Mouse (Mus musculus): Measurements from ENCODE around the gene Hdac9. TPM values are rescaled to one million over a fixed set of nuclear protein-coding genes. Genes with fewer than 3 reads are reported as not detected.

Gene Hdac9
- polyA plus RNA-seq, 1 experiment from 2014 or later = 7.3 TPM

DNA sequence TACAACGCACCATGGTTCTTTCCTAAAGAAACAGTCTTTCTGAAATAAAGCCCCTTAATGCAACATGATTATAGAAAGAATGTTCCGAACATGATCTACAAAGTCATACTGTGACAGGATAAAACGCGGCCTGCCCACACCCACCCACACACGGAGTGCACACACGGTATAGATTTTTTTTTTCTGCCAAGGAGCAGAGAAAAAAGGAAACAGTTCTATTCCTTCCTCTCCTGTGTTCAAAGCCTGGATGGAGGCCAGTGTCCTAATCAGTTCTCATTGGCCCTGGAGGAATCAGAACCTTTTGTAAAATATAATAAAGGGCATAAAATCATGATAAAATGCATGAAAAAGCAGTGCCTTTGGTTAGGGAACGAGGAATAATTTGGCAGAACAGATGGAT, 624.5 kb downstream of the Hdac9 start:
- no peaks in the 10 kb centered on the region for H3K27me3 ChIP-seq
- H3K4me3 ChIP-seq = no peak overlapping the region
- no peaks in the 10 kb centered on the region for H3K4me1 ChIP-seq
- H3K4me2 ChIP-seq (replicated peaks) = no peak overlapping the region
- ATAC-seq (ENCODE audit: insufficient number of reproducible peaks, insufficient read depth, low FRiP score, low TSS enrichment) = peak; percentile 74; the same call in 1 of the 2 replicates
- no peak overlapping the region for H3K27ac ChIP-seq
- no peaks in the 10 kb centered on the region for H3K9me3 ChIP-seq
- H3K36me3 ChIP-seq = no peaks in the 10 kb centered on the region
- WGBS = 46% methylated on average over 7 of the region's 7 CpGs
- H3K9ac ChIP-seq = no peak overlapping the region

DNA sequence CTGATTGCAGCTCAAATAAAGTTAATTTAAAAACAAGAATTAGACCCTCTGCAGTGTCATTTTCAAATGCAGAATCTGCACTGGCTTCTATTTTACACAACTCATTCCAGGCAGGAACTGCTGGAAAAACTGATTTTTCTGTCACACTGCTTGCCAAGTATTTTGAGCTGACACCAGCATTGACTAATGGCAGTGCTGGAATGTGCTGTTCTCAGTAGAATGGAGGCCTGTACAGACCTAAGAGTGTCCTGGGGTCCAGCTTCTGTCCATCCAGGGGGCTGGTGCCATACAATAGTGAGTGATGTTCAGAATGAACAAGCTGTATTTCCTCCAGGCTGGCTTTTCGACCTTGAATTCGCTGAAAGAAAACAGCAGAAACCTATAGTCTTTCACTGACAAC, 629.7 kb downstream of the Hdac9 start:
- H3K36me3 ChIP-seq = no peaks in the 10 kb centered on the region
- no peaks in the 10 kb centered on the region for H3K27me3 ChIP-seq
- H3K9ac ChIP-seq = no peak overlapping the region
- H3K4me1 ChIP-seq = no peaks in the 10 kb centered on the region
- H3K27ac ChIP-seq = no peak overlapping the region
- WGBS = 71% methylated on average over 2 of the region's 2 CpGs
- no peak overlapping the region for H3K4me3 ChIP-seq
- no peaks in the 10 kb centered on the region for H3K9me3 ChIP-seq
- H3K4me2 ChIP-seq (replicated peaks) = no peak overlapping the region
- no peak for ATAC-seq (ENCODE audit: insufficient number of reproducible peaks, insufficient read depth, low FRiP score, low TSS enrichment)

DNA sequence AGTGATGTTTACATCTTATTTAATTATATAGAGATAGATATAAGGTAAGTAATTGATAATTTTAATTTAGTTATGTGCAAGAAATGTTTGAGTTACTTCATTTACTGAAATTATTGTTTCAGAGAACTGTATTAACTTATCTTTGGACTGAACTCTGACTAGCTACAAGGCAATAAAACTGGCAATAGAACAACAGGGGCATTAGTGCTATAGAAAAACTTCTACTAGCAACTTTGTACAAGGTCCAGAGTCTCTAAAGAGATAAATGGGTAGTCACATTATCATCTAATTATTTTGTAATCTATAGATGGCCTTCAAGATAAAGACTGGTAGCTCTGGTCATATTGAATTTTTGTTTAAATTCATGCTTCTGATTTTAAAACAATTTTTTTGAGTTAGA, 632.0 kb downstream of the Hdac9 start:
- Histone ChIP-seq H3K27me3 (no peaks in the 10 kb centered on the region), H3K4me2 (replicated peaks) (no peak overlapping the region), H3K9ac (no peak overlapping the region), H3K4me1 (no peaks in the 10 kb centered on the region), H3K36me3 (no peaks in the 10 kb centered on the region), H3K9me3 (no peaks in the 10 kb centered on the region), H3K4me3 (no peak overlapping the region), H3K27ac (no peak overlapping the region)
- no peak for ATAC-seq (ENCODE audit: insufficient number of reproducible peaks, insufficient read depth, low FRiP score, low TSS enrichment)

DNA sequence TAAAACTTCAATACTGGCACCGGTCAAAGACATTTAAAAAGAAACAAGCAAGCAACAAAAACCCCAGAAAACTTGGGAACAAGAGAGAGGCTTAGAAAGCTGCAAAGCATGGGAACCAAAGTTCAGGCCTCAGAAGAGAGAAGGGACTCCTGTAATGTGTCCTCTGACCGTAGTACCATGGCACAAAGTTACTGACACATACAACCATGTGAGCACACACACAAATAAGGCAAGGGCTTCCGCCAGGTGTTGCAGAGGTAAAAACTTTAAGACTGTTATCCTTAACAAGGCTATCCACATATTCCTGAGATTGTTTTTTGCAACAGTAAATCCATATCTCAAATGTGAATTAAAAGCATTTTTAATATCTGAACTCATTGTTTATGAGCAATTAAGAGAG, 632.5 kb downstream of the Hdac9 start:
- no peak for ATAC-seq (ENCODE audit: insufficient number of reproducible peaks, insufficient read depth, low FRiP score, low TSS enrichment)
- H3K4me1 ChIP-seq = no peaks in the 10 kb centered on the region
- no peak overlapping the region for H3K27ac ChIP-seq
- H3K9ac ChIP-seq = no peak overlapping the region
- no peaks in the 10 kb centered on the region for H3K9me3 ChIP-seq
- 87% methylated on average over 3 of the region's 3 CpGs for WGBS
- H3K27me3 ChIP-seq = no peaks in the 10 kb centered on the region
- H3K4me3 ChIP-seq = no peak overlapping the region
- no peak overlapping the region for H3K4me2 ChIP-seq (replicated peaks)
- H3K36me3 ChIP-seq = no peaks in the 10 kb centered on the region

DNA sequence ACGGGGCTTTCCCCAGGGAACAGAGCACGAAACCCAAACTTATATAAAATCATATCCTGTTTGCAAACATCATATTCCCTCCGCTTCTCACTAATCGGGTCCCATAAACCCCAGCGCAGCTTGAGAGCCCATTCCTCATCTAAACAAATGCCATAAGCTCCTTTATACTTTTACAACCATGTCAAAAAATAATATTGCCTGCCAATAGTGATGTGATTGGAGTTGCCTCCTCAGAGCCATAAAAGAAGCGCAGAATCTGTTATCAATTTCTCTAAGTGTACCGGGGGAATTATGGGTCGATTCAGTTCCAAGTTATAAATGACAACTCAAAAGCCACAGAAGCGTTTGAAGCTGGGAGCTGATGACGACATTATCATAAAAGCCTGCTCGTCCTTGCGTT, 638.1 kb downstream of the Hdac9 start:
- Histone ChIP-seq H3K27ac (no peak overlapping the region), H3K9ac (no peak overlapping the region), H3K4me2 (replicated peaks) (no peak overlapping the region; the same call in 1 of the 2 replicates), H3K4me1 (0 out of 2 replicates have a peak, but pooled peaks cover 4% of the 10 kb centered on the region), H3K36me3 (no peaks in the 10 kb centered on the region), H3K4me3 (no peak overlapping the region), H3K27me3 (no peaks in the 10 kb centered on the region), H3K9me3 (no peaks in the 10 kb centered on the region)
- WGBS = 55% methylated on average over 12 of the region's 12 CpGs
- ATAC-seq (ENCODE audit: insufficient number of reproducible peaks, insufficient read depth, low FRiP score, low TSS enrichment) = no peak

DNA sequence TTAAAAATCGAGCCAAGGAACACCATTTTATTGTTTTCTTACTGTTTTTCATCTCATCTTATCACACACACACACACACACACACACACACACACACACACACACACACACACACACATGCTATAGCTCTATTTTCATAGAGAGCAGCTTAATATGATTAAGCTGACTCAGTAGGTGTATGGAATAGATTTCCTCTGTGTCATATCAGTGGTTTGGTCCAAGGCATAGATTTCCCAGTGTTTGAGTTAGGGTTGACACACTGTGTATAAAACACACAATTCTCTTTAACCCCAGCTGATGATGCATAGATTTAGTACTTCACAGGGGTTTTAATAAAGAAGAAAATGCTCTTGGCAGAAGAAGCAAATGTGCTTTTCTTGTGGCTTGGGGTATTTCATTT, 643.1 kb downstream of the Hdac9 start:
- Histone ChIP-seq H3K4me1 (peaks cover 15% of the 10 kb centered on the region), H3K27ac (no peak overlapping the region), H3K27me3 (no peaks in the 10 kb centered on the region), H3K4me3 (no peak overlapping the region), H3K9me3 (no peaks in the 10 kb centered on the region), H3K36me3 (no peaks in the 10 kb centered on the region), H3K9ac (no peak overlapping the region), H3K4me2 (replicated peaks) (no peak overlapping the region)
- no peak for ATAC-seq (ENCODE audit: insufficient number of reproducible peaks, insufficient read depth, low FRiP score, low TSS enrichment)
- WGBS = 83% methylated on average over 1 of the region's 1 CpGs

DNA sequence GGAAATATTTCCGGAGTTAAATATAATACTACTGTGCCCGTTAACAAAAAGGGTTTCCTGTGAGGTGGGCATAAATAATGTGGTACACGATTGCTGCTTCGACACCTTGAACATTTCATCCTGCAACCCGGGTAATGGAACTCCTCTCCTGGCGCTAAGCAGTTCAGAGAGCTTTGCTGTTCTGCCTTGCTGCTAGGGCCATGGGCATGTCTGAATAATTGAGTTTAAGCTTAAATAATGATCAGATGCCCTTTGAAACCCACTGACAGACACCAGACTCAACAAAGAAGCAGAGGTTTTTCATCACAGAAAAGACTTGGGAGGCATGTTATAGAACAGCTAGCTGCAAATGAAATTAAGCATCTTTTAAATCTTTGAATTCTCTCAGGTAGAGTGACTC, 646.8 kb downstream of the Hdac9 start:
- WGBS = 31% methylated on average over 6 of the region's 6 CpGs
- Histone ChIP-seq H3K9ac (no peak overlapping the region), H3K27me3 (no peaks in the 10 kb centered on the region), H3K4me1 (peaks cover 11% of the 10 kb centered on the region), H3K4me2 (replicated peaks) (0 out of 2 replicates have a peak overlapping the region, but pooled peaks have one; percentile 22), H3K36me3 (no peaks in the 10 kb centered on the region), H3K9me3 (no peaks in the 10 kb centered on the region), H3K4me3 (no peak overlapping the region), H3K27ac (peak overlapping the region; percentile 83)
- ATAC-seq (ENCODE audit: insufficient number of reproducible peaks, insufficient read depth, low FRiP score, low TSS enrichment) = no peak

DNA sequence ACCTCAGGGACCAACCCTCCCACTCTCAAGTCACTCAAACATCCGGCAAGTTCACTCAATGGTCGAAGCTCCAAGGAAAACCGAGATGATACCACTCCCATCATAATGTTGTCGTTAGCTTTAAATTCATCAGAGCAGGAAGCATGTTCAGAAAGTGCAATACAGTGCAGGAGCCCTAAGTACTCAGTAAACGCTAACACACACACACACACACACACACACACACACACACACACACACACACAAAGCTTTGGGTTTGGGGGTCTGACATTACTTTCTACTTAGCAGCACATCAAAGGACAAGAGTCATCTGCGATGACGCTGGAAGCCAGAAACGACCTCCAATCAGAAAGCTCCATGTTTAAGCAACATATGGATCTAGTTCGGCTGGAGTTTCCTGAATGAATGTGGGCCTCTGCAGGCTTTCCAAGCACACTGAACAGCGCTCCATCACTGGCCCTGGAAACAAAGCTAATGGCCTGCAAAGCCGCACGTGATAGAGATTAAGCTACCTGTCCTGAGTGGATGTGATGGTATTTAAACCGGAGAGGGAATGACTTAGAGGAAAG, 647.3 kb downstream of the Hdac9 start:
- 23% methylated on average over 13 of the region's 13 CpGs for WGBS
- no peaks in the 10 kb centered on the region for H3K36me3 ChIP-seq
- peak overlapping the region; percentile 83 for H3K27ac ChIP-seq
- peaks cover 11% of the 10 kb centered on the region for H3K4me1 ChIP-seq
- H3K9ac ChIP-seq = no peak overlapping the region
- no peaks in the 10 kb centered on the region for H3K27me3 ChIP-seq
- 0 out of 2 replicates have a peak overlapping the region, but pooled peaks have one; percentile 22 for H3K4me2 ChIP-seq (replicated peaks)
- ATAC-seq (ENCODE audit: insufficient number of reproducible peaks, insufficient read depth, low FRiP score, low TSS enrichment) = peak; percentile 47; the same call in 1 of the 2 replicates
- H3K4me3 ChIP-seq = no peak overlapping the region
- no peaks in the 10 kb centered on the region for H3K9me3 ChIP-seq

DNA sequence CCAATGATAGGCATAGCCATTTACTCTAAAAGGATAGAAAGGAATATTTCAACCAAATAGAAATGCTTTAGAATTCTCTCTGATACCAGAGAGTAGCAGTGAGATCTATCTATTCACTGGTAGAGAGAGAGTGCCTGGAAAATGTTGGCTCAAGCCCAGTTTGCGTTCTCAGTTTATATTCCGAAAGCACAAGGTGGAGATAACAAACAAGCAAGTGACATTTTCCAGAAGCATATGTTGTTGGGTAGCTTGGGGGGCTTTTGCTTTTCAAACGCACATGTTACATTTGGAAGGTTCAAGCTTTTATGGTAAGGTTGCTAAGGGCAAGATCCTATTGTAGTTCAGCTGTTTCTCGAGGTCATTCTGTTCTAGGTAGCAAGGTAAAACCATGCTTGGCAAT, 657.2 kb downstream of the Hdac9 start:
- Histone ChIP-seq H3K9me3 (no peaks in the 10 kb centered on the region), H3K27ac (no peak overlapping the region), H3K4me2 (replicated peaks) (no peak overlapping the region), H3K27me3 (no peaks in the 10 kb centered on the region), H3K36me3 (no peaks in the 10 kb centered on the region), H3K9ac (no peak overlapping the region), H3K4me1 (0 out of 2 replicates have a peak, but pooled peaks cover 2% of the 10 kb centered on the region), H3K4me3 (no peak overlapping the region)
- no peak for ATAC-seq (ENCODE audit: insufficient number of reproducible peaks, insufficient read depth, low FRiP score, low TSS enrichment)
- 73% methylated on average over 4 of the region's 4 CpGs for WGBS

DNA sequence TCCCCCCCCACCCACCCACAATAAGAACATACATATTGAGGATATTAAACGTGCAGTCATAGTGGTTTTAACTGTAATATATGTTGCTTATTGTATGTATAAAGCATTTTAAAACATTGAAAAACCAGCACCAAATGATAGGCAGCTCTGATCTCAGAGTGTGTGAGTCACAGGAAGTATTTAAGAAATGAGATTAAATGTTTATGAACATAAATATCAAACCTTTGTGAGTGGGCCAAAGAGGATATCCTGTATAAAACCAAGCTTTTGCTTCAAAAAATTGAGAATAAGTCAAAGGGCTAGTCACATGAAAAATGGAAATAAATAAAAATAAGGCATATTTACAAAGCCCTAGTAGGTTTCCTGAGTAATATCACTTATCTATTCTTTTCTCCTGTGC, 667.7 kb downstream of the Hdac9 start:
- H3K27ac ChIP-seq = 0 out of 2 replicates have a peak overlapping the region, but pooled peaks have one; percentile 51
- no peak overlapping the region for H3K4me2 ChIP-seq (replicated peaks)
- no peaks in the 10 kb centered on the region for H3K36me3 ChIP-seq
- ATAC-seq (ENCODE audit: insufficient number of reproducible peaks, insufficient read depth, low FRiP score, low TSS enrichment) = no peak
- no peaks in the 10 kb centered on the region for H3K9me3 ChIP-seq
- H3K9ac ChIP-seq = no peak overlapping the region
- no peak overlapping the region for H3K4me3 ChIP-seq
- no peaks in the 10 kb centered on the region for H3K27me3 ChIP-seq
- WGBS = 81% methylated on average over 1 of the region's 1 CpGs
- peaks cover 9% of the 10 kb centered on the region; the same call in 1 of the 2 replicates for H3K4me1 ChIP-seq

DNA sequence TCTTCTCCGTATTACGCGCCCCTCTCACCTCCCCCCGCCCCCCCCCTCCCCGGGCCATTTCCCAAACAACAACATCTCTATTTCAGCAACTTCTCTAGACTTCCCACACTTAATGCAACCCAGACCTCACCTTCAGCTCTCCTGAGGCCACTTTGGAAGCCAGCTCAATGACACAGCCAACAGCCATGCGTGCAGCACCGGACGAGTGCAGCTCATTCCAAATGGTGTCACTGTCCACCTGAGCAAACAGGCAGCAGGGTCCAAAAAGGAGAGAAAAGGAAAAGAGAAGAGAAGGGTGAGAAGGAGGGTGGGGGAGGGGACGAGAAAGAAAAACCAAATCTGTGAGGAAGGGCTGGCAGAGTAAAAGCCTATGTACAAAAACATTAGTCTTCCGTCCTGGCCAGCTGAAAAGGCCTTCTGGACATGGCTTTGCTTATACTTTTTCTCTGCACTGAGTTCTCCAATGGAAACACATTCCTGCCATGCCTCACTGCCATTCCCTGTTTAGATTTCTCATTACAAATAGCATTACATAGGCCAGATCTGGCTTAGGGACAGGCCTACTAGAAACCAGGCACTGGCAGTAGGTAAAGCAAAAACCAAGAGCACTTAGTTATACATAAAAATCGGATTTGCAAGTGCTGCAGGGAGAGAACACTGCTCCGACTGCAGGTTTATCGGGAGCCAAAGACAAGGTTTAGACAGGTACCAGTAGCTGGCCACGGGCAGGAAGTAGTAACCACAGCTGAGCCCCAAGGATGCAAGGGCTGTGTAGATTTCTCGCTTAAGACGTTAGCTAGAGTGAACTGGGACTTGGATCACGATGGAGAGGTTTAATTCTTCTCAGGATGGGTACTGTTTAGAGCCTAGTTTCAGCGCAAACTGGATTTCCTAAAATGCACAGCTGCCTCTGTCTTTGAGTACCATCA, 668.4 kb downstream of the Hdac9 start:
- H3K4me1 ChIP-seq = peaks cover 9% of the 10 kb centered on the region; the same call in 1 of the 2 replicates
- H3K9me3 ChIP-seq = no peaks in the 10 kb centered on the region
- ATAC-seq (ENCODE audit: insufficient number of reproducible peaks, insufficient read depth, low FRiP score, low TSS enrichment) = 0 out of 2 replicates have a peak, but pooled peaks have one; percentile 60
- no peak overlapping the region for H3K9ac ChIP-seq
- H3K36me3 ChIP-seq = no peaks in the 10 kb centered on the region
- H3K4me2 ChIP-seq (replicated peaks) = peak overlapping the region; percentile 25
- peak overlapping the region; percentile 51 for H3K27ac ChIP-seq
- H3K27me3 ChIP-seq = no peaks in the 10 kb centered on the region
- no peak overlapping the region for H3K4me3 ChIP-seq
- WGBS = 52% methylated on average over 18 of the region's 18 CpGs

DNA sequence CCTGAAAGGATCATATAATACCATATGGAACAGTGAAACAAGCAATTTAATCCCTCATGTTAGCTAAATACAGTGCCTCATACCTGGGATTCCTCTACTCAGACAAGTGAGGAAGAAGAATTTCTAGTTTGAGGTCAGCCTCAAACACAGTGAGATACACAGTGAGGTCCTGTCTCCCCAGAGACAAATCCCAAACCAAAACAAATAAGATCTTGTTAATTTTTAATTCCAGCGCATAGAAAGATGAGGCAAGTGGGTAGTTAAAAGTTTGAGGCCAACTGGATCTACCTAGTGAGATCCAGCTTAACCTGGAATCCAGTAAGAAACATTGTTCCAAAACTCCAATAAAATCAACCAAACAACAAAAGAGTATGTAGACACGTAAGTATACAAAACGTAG, 678.1 kb downstream of the Hdac9 start:
- Histone ChIP-seq H3K4me3 (no peak overlapping the region), H3K4me1 (no peaks in the 10 kb centered on the region), H3K27me3 (no peaks in the 10 kb centered on the region), H3K36me3 (no peaks in the 10 kb centered on the region), H3K27ac (no peak overlapping the region), H3K9me3 (no peaks in the 10 kb centered on the region), H3K4me2 (replicated peaks) (no peak overlapping the region), H3K9ac (no peak overlapping the region)
- WGBS = 87% methylated on average over 3 of the region's 3 CpGs
- no peak for ATAC-seq (ENCODE audit: insufficient number of reproducible peaks, insufficient read depth, low FRiP score, low TSS enrichment)
